Mouse (Mus musculus) cerebellum, postnatal 14 days (tissue): Measurements from ENCODE around the gene Prap1.
A peak's percentile ranks its signal among the peaks of the same experiment; 100 is the strongest.

Experiments
- DNase-seq, 2 experiments: peaks; one replicate each; pipeline ENCODE4 v3.0.0; 2021; ENCODE audit warnings: mixed read lengths in 2 of 2

Gene Prap1

GRCm38 (mm10) chr7:140135106-140135770 is 42.0 kb downstream of the Prap1 start:
- no peak for DNase-seq

- peak; percentile 98 to 99 for DNase-seq
Observed at GRCm38 (mm10) chr7:140137135-140138020, 44.2 kb downstream of the Prap1 start, which contains the start of gene Mtg1. TSS of gene Mtg1 (plus strand) at chr7:140137564.

GRCm38 (mm10) chr7:140138021-140138310 is 44.8 kb downstream of the Prap1 start:
- DNase-seq: no peak

GRCm38 (mm10) chr7:140141350-140141749 is 48.2 kb downstream of the Prap1 start:
- peak; percentile 78 to 83 for DNase-seq

GRCm38 (mm10) chr7:140144550-140144949 is 51.4 kb downstream of the Prap1 start:
- no peak for DNase-seq
